Comparison of ENCODE assay signal across 18 mouse cellular contexts in genomic region chr4:10610784-10611183, GRCm38 (mm10).
DNase-seq lines count a peak whose midpoint lies in the region; ATAC-seq lines count a peak whose summit lies in the region.
"Had no signal": no experiment of that assay in that cellular context is flagged by ENCODE, and none has a peak within 500 bp of the region (broad histone marks: within the 10 kb centered on the region; RNA-seq: fewer than 3 reads in every experiment).

No protein-coding gene starts in this region.

- peak; percentile 93 for ATAC-seq in granulocyte monocyte progenitor cell, adult 5-6 weeks (replicated peaks; ENCODE audit: poor library complexity, severe bottlenecking)
- ATAC-seq in megakaryocyte progenitor cell, adult 5-6 weeks (replicated peaks; ENCODE audit: poor library complexity): peak; percentile 69
- ATAC-seq: activated CD4-positive, CD25-positive, alpha-beta regulatory T cell, adult 4 months; forebrain, embryonic 13.5 days; forebrain, embryonic 15.5 days; forebrain, postnatal 0 days; Patski had no signal

- DNase-seq in 416B (ENCODE audit: low read depth): peak; percentile 0
- DNase-seq in urinary bladder, adult 2 months (ENCODE audit: low spot score): no peak
- DNase-seq in left cerebral cortex, postnatal 14 days (ENCODE audit: low spot score in 2 of 2): no peak
- DNase-seq: adrenal gland, adult 8-10 months; adrenal gland, postnatal 14 days; adrenal gland, postnatal 36 days; cerebellum, adult 11-12 months; cerebellum, adult 2 months; cerebellum, adult 9-10 months; cerebellum, postnatal 10 days; cerebellum, postnatal 25 days; forebrain, postnatal 0 days had no signal

- intact Hi-C loops in left cerebral cortex, postnatal 14 days (cut with DNase I): no loop called here
